Comparison of ENCODE assay signal across 8 mouse cellular contexts in genomic region chr12:8386451-8387011, GRCm38 (mm10).
DNase-seq lines count a peak whose midpoint lies in the region; ATAC-seq lines count a peak whose summit lies in the region.

No protein-coding gene starts in this region.

- H3K4me2 ChIP-seq in heart, embryonic 16.5 days (ENCODE audit: low read depth, low read length) = no peak overlapping the region
- no peak overlapping the region for H3K4me2 ChIP-seq in limb, embryonic 12.5 days
- no peak overlapping the region for H3K4me2 ChIP-seq in neural tube, embryonic 15.5 days

- peak; percentile 39 for DNase-seq in gastrocnemius, adult 18-20 months (ENCODE audit: low spot score)
- no peak for DNase-seq in gastrocnemius, postnatal 10 days
- DNase-seq in embryo, embryonic 11 days = peak; percentile 47
- DNase-seq in cerebellum, adult 11 months = no peak
- DNase-seq in left cerebral cortex, adult 18-20 months (ENCODE audit: low spot score in 2 of 2) = no peak

- no peak overlapping the region for H3K9ac ChIP-seq in heart, embryonic 16.5 days (ENCODE audit: low read length)
- no peak overlapping the region for H3K9ac ChIP-seq in limb, embryonic 12.5 days (replicated peaks)
- H3K9ac ChIP-seq in neural tube, embryonic 15.5 days (replicated peaks) = no peak overlapping the region

- WGBS in heart, embryonic 16.5 days = 16% methylated on average over 6 of the region's 6 CpGs
- WGBS in limb, embryonic 12.5 days = 72% methylated on average over 6 of the region's 6 CpGs
- 69% methylated on average over 6 of the region's 6 CpGs for WGBS in neural tube, embryonic 15.5 days

- H3K27ac ChIP-seq in heart, embryonic 16.5 days (ENCODE audit: low read length) = peak overlapping the region; percentile 87
- H3K27ac ChIP-seq in limb, embryonic 12.5 days = peak overlapping the region; percentile 68
- H3K27ac ChIP-seq in neural tube, embryonic 15.5 days (replicated peaks) = 0 out of 2 replicates have a peak overlapping the region, but pooled peaks have one; percentile 38

- no peaks in the 10 kb centered on the region for H3K27me3 ChIP-seq in heart, embryonic 16.5 days (ENCODE audit: control insufficient read depth, insufficient read depth, low read length)
- H3K27me3 ChIP-seq in limb, embryonic 12.5 days = no peaks in the 10 kb centered on the region
- H3K27me3 ChIP-seq in neural tube, embryonic 15.5 days (replicated peaks) = no peaks in the 10 kb centered on the region

- peaks cover 13% of the 10 kb centered on the region for H3K4me1 ChIP-seq in heart, embryonic 16.5 days (ENCODE audit: control insufficient read depth, insufficient read depth, low read length)
- 0 out of 2 replicates have a peak, but pooled peaks cover 7% of the 10 kb centered on the region for H3K4me1 ChIP-seq in limb, embryonic 12.5 days (replicated peaks)
- H3K4me1 ChIP-seq in neural tube, embryonic 15.5 days = no peaks in the 10 kb centered on the region

- H3K9me3 ChIP-seq in heart, embryonic 16.5 days (replicated peaks; ENCODE audit: control insufficient read depth, low read length) = no peaks in the 10 kb centered on the region
- H3K9me3 ChIP-seq in limb, embryonic 12.5 days = no peaks in the 10 kb centered on the region
- no peaks in the 10 kb centered on the region for H3K9me3 ChIP-seq in neural tube, embryonic 15.5 days (replicated peaks)

- peak; percentile 89 for ATAC-seq in heart, embryonic 16.5 days (replicated peaks; ENCODE audit: extremely low read depth, insufficient read depth, low FRiP score)
- ATAC-seq in limb, embryonic 12.5 days (ENCODE audit: insufficient number of reproducible peaks, insufficient read depth, low FRiP score, low TSS enrichment, low read depth) = peak; percentile 45; the same call in 1 of the 2 replicates
- ATAC-seq in neural tube, embryonic 15.5 days (ENCODE audit: low FRiP score) = peak; percentile 55; the same call in 1 of the 2 replicates

- H3K36me3 ChIP-seq in heart, embryonic 16.5 days (ENCODE audit: control insufficient read depth, insufficient read depth) = no peaks in the 10 kb centered on the region
- H3K36me3 ChIP-seq in limb, embryonic 12.5 days = no peaks in the 10 kb centered on the region
- H3K36me3 ChIP-seq in neural tube, embryonic 15.5 days = no peaks in the 10 kb centered on the region

- no peak overlapping the region for H3K4me3 ChIP-seq in heart, embryonic 16.5 days (ENCODE audit: low read length)
- no peak overlapping the region for H3K4me3 ChIP-seq in limb, embryonic 12.5 days (replicated peaks)
- H3K4me3 ChIP-seq in neural tube, embryonic 15.5 days (replicated peaks) = no peak overlapping the region

Comparison
In these comparisons a context has a peak if more than half of its experiments do, and no peak if none do; other contexts are left out.
1. DNase-seq: peak in gastrocnemius, adult 18-20 months (single experiment) and embryo, embryonic 11 days (single experiment); none in gastrocnemius, postnatal 10 days (single experiment), cerebellum, adult 11 months (single experiment) and left cerebral cortex, adult 18-20 months (0 of 2).
2. Peak in every context shown above with its lines, with median percentiles within 50 percentile points of each other: ATAC-seq and H3K27ac ChIP-seq.